Mouse (Mus musculus): ENCODE measurements around the gene Bcat1.

Gene Bcat1

DNA sequence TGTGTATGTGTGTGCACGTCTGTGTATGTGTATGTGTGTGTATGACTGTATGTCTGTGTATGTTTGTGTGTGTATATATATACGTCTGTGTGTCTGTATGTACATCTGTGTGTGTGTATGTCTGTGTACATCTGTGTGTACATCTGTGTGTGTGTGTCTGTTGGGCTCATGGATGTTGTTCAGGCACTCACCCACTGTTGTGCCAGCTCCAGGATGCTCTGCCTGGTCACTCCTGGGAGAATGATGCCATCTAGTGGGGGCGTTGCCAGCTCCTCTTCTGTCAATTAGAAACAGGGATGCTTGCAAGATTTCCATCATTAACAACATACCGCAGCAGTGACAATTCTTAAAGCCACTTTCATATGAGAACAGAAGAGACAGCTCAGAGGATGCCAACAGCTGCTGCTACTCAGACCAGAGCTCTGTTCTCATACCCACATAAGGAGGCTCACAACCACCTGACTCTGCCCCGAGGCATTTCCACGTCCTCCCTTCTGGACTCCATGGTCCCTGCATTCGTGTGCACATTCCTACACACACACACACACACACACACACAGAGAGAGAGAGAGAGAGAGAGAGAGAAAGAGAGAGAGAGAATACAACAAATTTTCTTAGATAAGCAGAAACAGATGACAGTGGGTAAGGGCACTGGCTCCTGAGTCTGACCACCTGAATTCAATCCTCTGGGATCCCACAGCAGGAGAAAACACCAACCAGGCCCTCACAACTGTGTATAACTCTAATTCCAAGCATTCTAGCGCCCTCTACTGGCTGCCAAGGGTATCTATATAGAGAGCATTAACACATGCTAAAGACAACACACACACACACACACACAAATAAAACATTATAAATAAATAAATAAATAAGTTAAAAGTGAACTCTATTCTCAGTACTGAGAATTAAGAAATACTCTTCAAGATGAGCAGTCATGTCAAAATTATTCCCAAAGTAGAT lies 65.8 kb downstream of the Bcat1 start:
- no peak for DNase-seq (ENCODE audit: low spot score)

DNA sequence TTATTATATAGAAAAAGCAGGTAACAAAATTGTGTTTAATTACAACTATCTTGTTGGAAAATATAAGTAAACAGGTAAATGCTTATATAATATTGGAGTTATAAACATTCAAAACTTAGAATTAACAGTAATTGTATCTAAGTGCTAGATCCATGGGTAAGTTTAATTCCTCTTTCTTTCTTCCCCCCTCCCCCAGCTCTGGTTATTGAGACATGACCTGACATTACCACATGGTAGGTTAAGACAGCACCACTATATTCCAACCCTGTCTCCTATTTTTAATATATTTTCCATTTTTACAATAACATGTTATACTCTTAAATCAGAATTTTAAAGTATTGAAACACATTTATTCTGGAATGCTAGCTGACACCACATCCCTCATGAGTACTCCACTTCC lies 72.5 kb downstream of the Bcat1 start:
- no peak for DNase-seq (ENCODE audit: low spot score)

DNA sequence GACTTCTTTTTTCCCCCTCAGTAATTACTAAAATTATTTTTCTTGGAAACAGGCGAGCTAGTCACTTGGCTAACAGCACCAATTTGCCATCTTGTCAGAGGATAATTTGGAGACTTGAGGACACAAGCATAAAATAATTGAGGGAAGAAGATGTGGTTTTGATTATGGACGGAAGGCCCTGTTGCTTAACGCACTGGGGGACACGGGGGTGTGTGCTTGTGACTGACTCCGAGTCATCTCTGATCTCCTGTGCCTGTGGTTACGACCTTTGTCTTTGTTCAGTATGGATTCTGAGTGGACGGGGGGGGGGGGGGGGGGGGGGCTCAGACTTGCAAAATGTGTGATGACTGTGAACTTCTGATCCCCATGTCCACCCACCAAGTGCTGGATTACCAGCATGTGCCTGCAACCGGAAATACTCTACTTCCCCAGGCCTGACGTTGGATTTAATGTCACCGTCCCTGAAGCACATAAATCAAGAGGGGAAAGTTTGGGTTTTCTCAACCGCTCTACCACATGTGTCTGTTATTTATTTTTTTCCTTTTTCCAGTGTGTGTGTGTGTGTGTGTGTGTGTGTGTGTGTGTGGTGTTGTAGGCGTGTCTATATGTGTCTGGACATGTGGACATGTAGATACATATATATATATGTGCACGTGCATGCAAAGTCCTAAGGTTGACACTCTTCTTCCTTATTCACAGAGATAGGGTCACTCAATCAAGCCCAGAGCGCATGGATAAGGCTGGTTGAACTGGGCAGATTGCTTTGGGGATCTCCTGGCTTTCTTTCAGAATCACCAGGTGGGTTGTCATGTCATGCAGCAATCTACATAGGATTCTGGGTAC lies 73.7 kb downstream of the Bcat1 start:
- DNase-seq (ENCODE audit: low spot score), result no peak

DNA sequence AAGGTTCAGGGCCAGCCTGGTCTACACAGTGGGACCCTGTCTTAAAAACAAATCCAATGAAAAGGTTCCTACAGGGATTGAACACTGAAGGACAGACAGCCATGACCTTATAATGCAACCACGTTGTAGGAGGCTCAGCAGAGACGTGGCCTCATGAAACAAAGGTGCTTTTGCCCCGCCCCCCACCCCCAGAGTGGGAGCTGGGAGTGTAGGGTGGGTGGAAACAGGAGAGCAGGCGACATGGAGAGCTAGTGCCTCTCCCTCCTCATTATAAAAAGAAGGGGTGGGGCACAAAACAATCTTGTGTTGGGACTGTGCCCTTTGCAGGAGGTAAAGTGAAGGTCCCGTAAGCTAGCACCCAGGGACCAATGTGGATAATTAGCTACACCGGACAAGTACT lies 74.5 kb downstream of the Bcat1 start:
- no peak for DNase-seq (ENCODE audit: low spot score)

DNA sequence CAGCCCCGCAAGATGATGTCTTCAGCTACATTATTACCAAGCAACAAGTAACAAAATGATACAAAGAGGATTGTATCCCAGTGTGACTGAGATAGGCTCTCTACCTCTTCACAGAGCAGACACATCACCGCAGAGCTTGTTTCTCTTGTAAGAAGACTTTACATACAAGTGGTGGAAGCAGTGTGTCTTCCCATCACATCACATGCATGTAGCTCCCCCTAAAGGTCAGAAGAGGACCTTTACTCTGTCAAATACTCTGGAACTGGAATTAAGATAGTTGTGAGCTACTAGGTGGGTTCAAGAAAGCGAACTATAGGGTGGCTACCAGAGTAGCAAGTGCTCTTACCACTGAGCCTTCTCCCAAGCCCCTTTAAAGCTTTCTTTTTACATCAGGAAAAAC lies 78.8 kb downstream of the Bcat1 start:
- DNase-seq (ENCODE audit: low spot score), result no peak

DNA sequence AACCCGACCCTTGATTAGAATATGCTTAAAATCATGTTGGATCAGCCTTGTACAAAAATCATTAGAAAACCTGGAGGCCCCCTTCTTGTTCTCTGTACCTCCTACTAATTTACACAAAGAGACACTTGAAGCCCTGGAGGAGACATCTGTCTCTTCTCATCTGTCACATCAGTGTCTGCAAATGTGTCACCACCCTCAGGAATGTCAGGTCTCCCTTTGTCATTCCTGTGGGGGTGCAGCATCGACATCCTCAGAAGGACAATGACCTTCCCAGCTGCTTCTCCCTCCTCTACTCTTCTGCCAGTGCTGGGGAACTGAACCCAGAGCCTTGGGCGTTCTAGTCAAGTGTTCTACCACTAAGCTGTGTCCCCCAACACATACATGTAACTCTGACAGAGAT lies 83.9 kb downstream of the Bcat1 start:
- no peak for DNase-seq (ENCODE audit: low spot score)

DNA sequence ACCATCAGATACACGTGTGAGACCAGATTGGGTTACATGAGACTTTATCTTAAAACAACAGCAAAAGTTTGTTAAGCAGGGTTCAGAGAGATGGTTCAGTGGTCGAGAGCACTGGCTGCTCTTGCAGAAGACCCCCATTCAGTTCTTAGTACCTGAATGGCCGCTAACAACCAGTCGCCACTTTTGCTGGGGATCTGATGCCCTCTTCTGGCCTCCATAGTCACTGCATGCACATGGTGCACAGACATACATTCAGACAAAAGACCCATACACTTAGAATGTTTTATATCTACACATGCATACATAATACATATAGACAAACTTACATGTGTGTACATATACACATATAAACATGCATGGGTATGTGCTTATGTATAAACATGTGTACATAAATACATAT lies 86.8 kb downstream of the Bcat1 start:
- DNase-seq (ENCODE audit: low spot score), result no peak

DNA sequence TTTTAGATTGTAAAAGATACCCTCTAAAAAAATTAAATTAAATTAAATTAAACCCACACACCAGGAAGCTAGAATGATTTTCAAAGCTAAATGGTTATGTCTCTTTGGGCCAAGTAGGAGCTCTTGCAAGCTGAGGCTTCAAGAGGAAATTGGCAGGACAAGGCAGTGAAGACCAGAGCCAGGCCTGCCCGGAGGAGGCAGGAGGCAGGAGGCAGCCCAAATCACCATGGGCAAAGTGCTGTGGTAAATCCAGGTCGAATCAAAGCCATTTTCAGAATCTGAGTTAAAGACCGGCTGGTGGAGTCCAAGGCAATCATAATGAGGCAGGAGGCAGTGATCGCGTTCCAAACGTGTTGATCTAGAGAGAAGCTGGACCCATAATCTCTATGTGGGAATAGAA lies 88.3 kb downstream of the Bcat1 start:
- no peak for DNase-seq (ENCODE audit: low spot score)

DNA sequence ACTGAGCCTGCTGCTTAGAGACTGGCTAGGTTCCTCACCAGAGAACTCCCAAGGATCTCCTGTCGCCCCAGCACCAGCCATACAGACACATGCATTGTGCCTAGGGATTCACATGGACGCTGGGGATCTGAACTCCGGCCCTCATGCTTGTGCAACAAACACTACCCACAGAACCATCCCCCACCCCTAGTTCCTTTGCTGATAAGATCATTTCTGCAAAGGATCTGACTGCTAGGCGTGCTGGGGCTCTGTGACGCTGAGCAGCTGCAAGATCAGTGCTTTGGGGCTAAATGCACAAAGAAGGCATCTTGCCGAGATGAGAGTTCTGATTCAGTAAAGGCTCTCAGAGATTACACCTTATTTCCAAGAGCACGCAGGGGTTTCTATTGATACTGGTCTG lies 88.8 kb downstream of the Bcat1 start:
- no peak for DNase-seq (ENCODE audit: low spot score)

DNA sequence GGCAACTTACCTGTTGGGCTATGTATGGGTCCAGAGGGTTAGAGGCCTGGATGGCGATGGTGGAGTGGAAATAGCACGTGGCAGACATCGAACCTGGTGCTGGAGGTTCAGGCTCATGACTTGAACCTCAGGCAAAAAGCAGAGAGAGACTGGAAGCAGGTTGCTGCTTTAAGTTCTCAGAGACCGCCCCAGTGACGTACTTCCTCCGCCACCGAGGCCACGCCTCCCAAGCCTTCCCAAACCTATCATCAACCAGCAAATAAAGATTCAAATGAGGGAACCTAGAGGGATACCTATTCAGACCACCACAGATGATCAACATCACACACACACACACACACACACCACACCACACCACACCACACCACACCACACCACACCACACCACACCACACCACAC lies 91.8 kb downstream of the Bcat1 start:
- DNase-seq (ENCODE audit: low spot score), result no peak

DNA sequence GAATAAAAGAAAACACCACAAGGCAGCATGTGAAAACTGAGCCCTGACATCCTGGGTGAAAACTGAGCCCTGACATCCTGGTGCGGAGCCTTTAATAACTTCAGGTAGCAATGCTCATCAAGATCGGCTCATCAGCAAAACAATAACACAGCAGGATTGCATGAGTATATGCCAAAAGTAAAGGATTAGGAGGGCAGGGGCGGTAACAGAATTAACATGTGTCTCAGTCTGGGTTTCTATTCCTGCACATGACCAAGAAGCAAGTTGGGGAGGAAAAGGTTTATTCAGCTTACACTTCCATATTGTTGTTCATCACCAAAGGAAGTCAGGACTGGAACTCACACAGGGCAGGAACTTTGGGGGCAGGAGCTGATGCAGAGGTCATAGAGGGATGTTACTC lies 93.9 kb downstream of the Bcat1 start:
- DNase-seq (ENCODE audit: low spot score), result no peak

DNA sequence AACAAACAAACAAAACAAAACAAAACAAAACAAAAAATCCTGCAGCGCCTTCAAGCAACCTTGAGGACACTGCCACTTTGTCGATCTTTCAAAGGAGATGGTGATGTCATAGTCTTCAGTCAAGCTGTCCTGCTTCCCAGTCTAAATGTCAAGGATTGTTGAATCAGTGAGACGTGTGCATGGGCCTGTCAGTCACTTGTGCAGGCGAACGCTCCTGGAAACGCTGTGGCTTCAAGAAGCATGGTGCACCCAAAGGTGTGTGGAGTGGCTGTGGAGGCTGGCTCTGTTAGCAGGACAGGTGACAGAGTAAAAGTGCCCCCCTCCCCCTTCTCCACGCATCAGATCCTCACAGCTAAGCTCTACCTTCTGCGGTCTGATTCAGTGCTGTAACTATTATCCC lies 103.6 kb downstream of the Bcat1 start:
- DNase-seq (ENCODE audit: low spot score), result no peak

DNA sequence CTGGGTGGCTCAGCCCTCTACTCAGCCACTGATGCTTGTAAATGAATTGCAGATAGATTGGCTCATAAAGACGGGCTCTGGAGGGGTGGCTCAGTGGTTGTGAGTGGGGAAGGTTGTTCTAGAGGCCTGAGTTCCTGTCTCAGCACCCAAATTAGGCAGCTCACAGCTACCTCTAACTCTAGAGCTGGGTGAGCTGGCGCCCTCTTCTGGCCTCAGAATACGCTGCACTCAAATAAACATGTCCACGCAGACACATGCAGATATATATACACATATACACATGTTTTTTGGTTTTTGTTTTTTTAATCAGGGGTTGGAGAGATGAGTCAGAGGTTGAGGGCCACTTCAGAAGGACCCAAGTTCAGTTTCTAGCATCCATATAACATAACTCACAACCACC lies 105.1 kb downstream of the Bcat1 start:
- DNase-seq (ENCODE audit: low spot score), result no peak

DNA sequence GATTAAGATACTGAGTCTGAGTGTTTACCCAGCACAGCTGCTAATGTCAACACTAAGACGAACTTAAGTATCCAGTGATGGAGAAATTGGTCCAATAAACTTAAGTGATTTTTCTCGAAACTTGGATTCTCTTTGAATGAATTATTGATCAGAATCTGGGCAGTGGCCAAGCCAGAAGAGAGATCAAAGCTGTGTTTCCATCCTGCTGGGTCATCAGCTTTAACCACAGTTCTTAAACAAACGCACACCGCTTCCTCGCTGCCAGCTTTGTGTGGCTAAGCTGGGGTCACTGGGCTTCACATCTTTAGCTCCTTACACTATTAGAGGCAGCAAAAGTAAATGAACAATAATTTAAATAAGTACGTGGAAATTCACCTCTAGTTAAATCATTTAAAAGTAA lies 108.4 kb downstream of the Bcat1 start:
- no peak for DNase-seq (ENCODE audit: low spot score)

DNA sequence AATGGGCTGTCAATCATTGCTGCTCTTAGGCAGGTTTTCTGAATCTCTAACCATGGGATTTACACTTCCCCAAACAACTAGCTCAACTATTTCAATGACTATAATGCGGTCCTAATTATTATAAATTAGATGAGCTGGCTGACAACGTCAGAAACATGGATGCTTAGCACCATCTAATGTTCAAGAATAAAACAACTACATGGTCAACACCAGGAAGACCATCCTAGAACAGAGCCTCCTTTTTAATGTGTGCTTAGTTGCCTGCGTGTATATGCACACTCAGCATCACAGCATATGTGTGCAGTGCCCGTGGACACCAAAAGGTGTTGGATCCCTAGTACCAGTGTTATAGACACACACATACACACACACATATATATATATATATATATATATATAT lies 111.8 kb downstream of the Bcat1 start:
- DNase-seq (ENCODE audit: low spot score), result no peak

DNA sequence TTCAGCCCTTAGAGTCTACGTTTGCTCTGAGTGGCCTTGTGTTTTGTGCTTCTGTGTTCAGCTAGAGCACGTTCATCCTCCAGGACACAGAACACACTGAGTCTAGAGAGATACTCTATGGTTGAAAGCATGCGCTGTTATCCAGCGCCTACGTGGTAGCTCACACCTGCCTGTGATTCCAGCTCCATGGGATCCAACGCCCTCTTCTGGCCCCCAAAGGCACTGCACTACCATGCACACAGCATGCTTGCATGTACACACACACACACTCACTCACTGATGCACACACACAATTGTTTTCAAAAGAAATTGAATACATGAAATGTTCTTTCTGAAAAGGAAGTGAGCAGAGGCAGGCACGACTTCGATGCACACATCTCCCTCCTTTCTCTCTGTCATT lies 112.8 kb downstream of the Bcat1 start:
- DNase-seq (ENCODE audit: low spot score), result no peak

DNA sequence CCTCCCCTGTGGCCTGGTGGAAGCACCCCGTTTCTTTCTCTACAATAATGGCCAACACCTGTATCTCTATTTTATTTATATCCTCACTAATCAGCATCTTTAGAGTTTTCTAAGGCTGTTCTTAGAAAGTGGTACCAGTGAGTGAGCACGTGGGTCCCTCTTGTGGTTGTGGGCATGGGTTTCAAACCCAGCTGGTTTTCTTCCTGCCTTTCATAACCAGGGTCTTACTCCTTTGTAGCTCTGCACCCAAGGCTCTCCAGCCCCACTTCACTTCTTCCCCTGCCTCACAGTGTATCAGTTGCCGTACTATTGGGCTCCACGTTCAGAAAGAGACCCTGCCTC lies 114.0 kb downstream of the Bcat1 start:
- DNase-seq (ENCODE audit: low spot score), result no peak

DNA sequence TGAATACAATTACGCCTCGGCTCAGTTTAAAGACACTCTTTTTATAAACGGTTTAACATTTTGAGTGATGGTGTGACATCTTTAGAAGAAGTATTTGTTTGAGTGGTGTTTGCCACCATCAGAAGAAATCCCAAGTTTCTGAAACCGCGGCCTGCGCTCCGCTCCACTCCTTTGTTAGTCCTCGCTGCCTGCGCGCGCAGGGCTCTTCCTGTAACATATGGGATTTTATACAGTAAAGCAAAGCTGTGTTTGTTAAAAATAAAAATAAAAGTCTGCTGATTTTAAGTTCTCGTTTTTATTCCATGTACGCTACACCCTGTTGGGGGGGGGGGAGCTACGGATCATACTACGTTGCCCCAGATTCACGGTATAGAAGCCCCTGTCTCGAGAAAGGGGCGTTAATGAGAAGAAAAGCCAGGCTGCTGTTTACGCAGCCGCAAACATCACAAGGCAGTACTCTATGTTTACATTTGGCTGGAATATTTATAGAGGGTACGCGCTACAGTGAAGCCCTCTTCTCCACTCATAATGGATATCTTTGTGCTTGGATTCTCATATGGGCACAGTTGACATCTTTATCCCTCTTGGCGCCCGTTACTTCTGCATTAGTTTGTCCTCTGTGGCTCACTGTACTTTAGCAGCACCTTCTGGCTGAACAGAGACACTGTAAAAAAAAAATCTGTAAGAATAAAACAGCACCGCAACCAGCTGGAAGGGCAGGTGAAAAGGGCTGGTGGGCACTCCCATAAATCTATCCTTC lies 114.6 kb downstream of the Bcat1 start:
- no peak for DNase-seq (ENCODE audit: low spot score)

DNA sequence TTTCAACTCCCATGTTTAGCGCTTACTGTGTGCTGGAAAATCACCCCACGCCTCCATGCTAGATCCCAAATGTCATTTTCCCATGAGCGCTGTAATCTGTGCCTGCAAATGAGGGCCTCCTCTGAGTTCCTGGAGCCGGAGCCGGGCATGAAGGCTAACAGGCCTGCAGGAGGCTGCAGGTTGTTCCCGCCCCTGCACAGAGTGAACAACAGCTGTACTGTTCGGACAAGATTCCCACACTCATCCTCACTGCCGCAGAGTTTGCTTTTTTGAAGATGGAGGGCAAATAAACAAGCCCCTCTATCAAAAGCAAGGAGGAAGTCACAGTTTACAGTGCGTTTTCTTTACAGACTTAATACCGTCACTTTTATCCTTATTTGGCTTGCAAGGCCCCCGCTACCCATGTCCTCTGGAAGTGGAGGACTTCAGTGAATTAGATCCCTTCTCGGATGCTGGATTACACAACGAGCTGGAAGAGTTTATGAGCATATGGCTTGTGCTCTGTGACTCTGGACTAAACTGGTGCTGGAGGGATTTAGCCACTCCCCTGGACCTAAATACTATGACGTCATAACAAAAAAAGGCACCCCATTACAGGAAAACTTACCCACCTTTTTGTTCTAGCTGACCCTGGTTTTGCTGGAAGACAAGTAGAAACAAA lies 120.0 kb downstream of the Bcat1 start:
- DNase-seq (ENCODE audit: low spot score), result no peak

DNA sequence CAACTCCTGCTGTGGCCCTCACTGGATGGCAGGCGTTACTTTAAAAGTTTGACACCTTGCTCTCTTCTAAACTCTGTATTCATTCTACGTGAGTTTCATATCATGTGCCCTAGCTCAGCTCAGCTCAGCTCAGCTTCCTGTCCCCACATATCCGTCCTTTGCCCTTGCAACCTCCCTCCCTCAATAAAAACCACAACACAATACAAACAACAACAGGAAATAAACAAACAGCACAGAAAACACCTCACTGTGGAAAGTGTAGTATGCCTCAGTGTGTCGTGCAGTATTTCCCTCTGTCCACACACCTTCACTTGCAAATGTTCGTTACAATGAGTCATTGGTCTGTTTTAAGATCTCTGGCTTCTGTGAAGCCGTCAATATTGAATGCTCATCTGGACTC lies 123.1 kb downstream of the Bcat1 start:
- no peak for DNase-seq (ENCODE audit: low spot score)

DNA sequence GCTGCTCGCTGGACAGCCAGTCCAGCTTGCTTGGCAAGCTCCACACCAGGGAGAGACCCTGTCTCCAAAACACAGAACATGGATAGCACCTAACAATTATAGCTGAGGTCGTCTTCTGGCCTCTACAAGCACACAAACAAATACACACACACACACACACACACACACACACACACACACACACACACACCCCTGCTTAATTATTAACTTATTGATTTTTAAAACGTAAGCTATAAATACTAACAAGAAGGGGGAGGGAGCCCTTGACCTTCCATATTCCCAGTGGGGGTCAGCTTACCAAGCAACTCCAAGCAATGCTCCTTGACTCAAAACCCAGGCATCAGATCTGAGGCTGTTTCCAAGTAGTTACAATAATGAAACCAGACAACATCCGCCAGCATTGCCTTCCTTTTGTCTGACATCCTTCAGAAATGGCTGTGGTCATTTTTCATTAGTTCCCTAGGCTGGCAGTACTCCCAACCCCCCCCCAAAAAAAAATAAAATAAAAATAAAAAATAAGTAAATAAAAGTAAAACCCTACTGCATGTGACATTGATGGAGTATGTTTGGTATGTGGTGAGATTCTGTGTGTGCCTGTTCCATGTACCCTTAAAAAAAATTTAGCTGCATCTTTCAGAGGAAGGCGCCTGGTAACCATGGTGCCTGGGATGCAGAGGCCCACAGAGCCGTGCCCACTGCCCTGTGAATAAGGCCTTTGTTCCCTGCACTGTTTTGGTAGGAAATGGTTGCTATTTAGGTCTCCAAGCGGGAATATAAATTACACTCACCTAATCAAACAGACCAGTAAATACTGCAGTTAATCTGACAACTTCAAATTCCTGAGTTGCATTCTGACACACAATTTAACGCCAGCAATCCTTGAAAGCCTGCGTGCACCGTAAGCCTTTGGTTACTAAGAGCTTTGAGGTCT lies 131.3 kb downstream of the Bcat1 start:
- DNase-seq (ENCODE audit: low spot score), result no peak
